Mouse (Mus musculus): ENCODE measurements around the gene Slain1.
"Not testable (repeated sequence)": the region's sequence is repeated elsewhere in the genome, so short reads cannot be mapped to it uniquely, and the experiment has no call there.

Slain1 gene

GRCm38 (mm10) chr14:103720637-103721355 lies 70.8 kb downstream of the Slain1 start:
- DNase-seq (ENCODE audit: low spot score): no peak

- no peak for DNase-seq (ENCODE audit: low spot score)
Measured at GRCm38 (mm10) chr14:103723314-103723713, 73.3 kb downstream of the Slain1 start.

DNA sequence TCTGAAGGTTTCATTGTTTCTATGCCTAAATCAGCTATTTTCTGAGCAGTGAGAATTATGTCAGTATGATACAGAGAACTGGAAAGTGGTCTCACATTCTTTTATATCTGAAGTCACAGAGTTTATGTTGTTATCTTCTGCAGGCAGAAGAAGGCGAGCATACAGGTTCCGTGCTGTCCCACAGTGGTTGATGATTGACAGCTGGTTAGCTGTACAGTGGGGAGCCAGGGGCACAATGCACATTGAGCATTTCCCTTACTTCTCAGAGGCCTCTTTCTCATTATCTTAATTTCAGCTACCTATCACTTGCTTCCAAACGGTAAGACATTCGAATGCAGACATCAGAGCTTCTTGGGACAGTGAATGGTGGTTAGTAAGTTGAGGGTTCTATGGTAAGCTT lies 73.8 kb downstream of the Slain1 start:
- DNase-seq (ENCODE audit: low spot score): no peak

DNA sequence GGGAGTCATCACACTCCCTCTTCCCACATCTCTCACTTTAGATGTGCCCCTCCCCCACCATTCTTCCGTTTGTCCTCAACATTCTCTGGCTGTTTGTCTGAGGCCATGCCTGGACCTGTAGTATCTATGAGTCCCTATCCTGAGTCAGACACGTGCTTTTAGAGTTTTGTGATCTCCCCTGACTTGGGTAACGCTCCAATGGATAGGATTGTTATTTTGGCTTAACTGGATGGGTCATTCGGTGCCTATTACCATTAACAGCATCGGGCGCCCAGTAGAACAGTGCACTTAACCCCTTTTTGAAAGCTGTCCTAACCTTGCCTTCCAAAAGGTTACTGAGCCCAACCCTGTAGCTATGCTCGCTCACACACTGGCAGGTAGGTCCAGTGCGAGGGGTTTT lies 78.5 kb downstream of the Slain1 start:
- no peak for DNase-seq (ENCODE audit: low spot score)

DNA sequence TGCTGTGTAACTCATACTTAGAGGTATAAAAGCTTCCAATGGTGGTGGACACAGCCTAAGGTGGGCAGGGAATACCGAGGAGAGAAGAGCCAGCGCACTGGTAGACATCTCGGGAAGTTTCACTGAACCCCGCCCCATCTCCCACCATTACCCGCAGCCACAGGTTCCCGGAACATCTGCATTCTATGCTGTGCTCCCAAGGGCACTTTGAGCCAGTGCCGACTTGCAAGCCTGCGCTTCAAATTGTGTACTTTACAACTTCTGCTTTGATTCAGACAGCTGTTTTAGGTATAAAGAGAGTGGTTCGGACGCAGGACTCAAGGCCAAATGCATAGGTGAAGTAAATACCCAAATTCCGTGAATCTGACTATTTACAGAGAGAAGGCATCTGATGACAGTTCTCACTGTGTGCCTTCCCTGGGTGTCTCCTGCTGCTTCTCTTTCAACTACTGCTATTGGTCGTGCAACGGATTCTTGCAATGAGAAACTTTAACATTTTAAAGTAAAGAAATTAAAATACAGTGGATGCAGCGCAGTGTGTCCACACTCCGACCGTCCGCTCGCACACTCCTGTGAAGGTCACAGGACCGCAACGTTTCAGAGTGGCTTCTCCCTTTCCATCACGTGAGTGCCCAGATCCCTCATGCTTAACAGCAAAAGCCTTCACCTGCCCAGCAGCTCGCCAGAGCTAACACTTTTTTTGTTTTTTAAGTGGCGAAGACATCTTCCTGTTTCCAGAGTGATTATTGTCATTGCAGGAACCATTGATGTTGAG lies 79.1 kb downstream of the Slain1 start:
- DNase-seq (ENCODE audit: low spot score): no peak

GRCm38 (mm10) chr14:103729760-103730367 lies 79.8 kb downstream of the Slain1 start:
- no peak for DNase-seq (ENCODE audit: low spot score)

GRCm38 (mm10) chr14:103732626-103733025 lies 82.6 kb downstream of the Slain1 start:
- no peak for DNase-seq (ENCODE audit: low spot score)

- no peak for DNase-seq (ENCODE audit: low spot score)
Measured at GRCm38 (mm10) chr14:103741216-103741615, 91.2 kb downstream of the Slain1 start.

- DNase-seq (ENCODE audit: low spot score): no peak
Measured at GRCm38 (mm10) chr14:103742150-103742549, 92.1 kb downstream of the Slain1 start.

DNA sequence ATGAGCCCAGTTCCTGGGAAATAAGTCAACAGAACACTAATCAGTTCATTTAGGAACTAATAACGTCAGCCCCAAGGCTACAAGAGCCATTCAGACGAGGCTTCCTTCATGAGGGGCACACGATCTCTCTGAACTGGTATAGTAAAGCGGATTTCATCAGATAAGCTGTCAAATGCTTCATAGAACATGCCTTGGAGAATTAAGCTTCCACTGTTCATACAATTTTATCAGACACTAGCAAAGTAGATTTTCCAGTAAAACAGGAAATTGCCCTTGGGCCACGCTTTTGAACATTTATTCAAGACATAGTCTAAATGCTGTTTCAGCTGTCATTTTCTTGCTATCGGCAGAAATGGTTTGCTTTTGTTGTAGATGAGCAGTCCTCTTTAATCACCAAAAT lies 97.3 kb downstream of the Slain1 start:
- no peak for DNase-seq (ENCODE audit: low spot score)

DNA sequence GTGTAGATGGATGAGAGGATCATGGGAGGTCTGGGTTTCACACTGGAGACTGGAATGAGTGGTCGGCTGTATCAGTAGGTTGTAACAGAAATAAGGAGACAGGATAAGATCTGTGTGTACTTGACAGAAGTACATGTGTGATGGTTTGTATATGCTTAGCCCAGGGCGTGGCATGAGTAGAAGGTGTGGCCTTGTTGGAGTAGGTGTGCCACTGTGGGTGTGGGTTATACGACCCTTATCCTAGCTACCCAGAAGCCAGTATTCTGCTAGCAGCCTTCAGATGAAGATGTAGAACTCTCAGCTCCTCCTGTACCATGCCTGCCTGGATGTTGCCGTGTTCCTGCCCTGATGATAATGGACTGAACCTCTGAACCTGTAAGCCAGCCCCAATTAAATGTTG lies 100.6 kb downstream of the Slain1 start:
- not testable (repeated sequence) for DNase-seq (ENCODE audit: low spot score)

DNA sequence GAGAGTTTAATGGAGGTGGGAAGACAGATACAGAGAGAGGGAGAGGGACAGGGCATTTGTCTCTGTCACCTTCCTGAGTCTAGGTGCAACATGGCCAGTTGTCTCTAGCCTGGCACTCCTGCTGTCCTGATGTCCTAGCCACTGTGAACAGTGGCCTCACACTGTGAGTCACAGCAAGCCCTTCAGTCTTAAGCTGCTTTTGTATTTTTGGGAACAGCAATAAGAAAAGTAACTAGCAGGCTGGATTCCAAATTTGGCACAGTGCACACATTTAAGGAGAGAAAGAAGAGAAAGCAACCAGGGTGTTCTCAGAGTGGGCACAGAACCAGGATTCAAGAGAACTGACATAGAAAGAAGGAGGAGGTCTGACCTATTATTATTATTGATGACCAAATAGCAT lies 101.4 kb downstream of the Slain1 start:
- no peak for DNase-seq (ENCODE audit: low spot score)

DNA sequence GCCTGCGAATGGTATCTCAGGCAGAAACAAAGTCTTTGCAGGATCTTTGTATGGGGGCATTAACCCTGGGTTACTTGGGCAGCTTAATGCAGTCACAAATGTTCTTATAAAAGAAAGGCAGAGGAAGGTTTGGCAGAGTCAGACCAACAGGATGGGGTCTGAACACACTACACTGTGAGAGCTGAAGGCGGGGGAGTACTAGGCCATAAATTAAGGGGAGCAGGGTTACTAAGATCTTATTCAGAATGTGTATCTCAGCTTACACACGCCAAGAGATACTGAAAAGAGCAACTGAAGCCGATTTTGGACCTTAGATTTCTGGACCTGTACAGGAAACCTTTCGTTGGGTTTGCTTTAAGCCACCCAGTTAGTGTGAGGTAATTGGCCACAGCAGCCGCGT lies 102.7 kb downstream of the Slain1 start:
- no peak for DNase-seq (ENCODE audit: low spot score)

DNA sequence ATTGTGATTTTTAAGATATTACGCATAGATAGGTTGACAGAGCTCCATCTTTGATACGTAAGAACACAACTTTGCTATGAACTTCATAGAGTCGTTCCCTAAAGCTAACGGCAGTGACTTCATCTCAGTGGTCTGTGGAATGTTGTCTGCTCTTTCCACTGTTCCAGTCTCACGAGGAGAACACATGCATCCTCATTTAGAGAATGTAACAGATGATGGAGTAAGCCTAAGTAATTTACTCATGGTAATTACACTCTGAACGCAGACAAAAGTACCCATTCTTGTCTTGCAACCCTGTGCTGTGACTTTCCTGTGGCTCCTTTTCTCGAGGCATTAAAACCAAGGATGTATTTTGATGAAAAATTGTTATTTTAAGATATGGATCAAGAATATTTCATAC lies 104.0 kb downstream of the Slain1 start:
- no peak for DNase-seq (ENCODE audit: low spot score)

- no peak for DNase-seq (ENCODE audit: low spot score)
Measured at GRCm38 (mm10) chr14:103754465-103754864, 104.4 kb downstream of the Slain1 start.

All from spleen, adult 12 weeks (tissue).